Mouse (Mus musculus) mesoderm, embryonic 11.5 days (tissue): ENCODE data around the gene Bach1.

Experiments
- DNase-seq: peaks from one replicate; pipeline ENCODE4 v3.0.0-alpha.2; 2012; ENCODE audit warnings: low read depth, low spot score

The Bach1 gene

GRCm38 (mm10) chr16:87737842-87738639, 39.3 kb downstream of the Bach1 start:
- DNase-seq: no peak

GRCm38 (mm10) chr16:87741034-87741715, 42.4 kb downstream of the Bach1 start:
- DNase-seq: no peak

GRCm38 (mm10) chr16:87743661-87744060, 44.9 kb downstream of the Bach1 start:
- DNase-seq: peak; percentile 39

- DNase-seq: no peak
These were observed 45.6 kb downstream of the Bach1 start for GRCm38 (mm10) chr16:87744338-87744737.

- DNase-seq: no peak
These were observed 46.6 kb downstream of the Bach1 start for GRCm38 (mm10) chr16:87745192-87745945.

- DNase-seq: peak; percentile 81
These were observed 48.0 kb downstream of the Bach1 start for GRCm38 (mm10) chr16:87746728-87747127.

- DNase-seq: no peak
These were observed 52.5 kb downstream of the Bach1 start for GRCm38 (mm10) chr16:87751243-87751642.

GRCm38 (mm10) chr16:87752482-87752881, 53.7 kb downstream of the Bach1 start:
- no peak for DNase-seq

- peak; percentile 49 for DNase-seq
These were observed 56.1 kb downstream of the Bach1 start for GRCm38 (mm10) chr16:87754858-87755257.

- DNase-seq: no peak
These were observed 57.2 kb downstream of the Bach1 start for GRCm38 (mm10) chr16:87755915-87756314.

- no peak for DNase-seq
These were observed 59.3 kb downstream of the Bach1 start for GRCm38 (mm10) chr16:87758016-87758415.

- DNase-seq: no peak
These were observed 65.9 kb downstream of the Bach1 start for GRCm38 (mm10) chr16:87764668-87765109.

GRCm38 (mm10) chr16:87765984-87766383, 67.2 kb downstream of the Bach1 start:
- no peak for DNase-seq

GRCm38 (mm10) chr16:87770576-87770975, 71.8 kb downstream of the Bach1 start:
- peak; percentile 18 for DNase-seq

GRCm38 (mm10) chr16:87771926-87772325, 73.2 kb downstream of the Bach1 start:
- DNase-seq: no peak

GRCm38 (mm10) chr16:87774398-87774797, 75.7 kb downstream of the Bach1 start:
- no peak for DNase-seq

GRCm38 (mm10) chr16:87777373-87777772, 78.6 kb downstream of the Bach1 start:
- DNase-seq: no peak

- no peak for DNase-seq
These were observed 82.9 kb downstream of the Bach1 start for GRCm38 (mm10) chr16:87781637-87782036.
